Mouse (Mus musculus) megakaryocyte, adult 5-6 weeks (primary cell): ENCODE measurements around the gene Yeats4. TPM values are rescaled to one million over a fixed set of nuclear protein-coding genes. Genes with fewer than 3 reads are reported as not detected.

Experiments used
- ATAC-seq: 2 replicates; pipeline ENCODE4 v1.8.0; 2016; ENCODE audit warnings: mild to moderate bottlenecking, inconsistent platforms; ENCODE audit not compliant: poor library complexity, severe bottlenecking
- total RNA-seq, 2 experiments: library from RNA; stranded (forward) in 1 of 2; stranded (reverse) in 1 of 2; fragments of 153-499, 151-499 nt in 1 of 2; fragments of 221-1000, 200-1000 nt in 1 of 2; gene quantifications; 2 replicates each; pipeline versions ENCODE4 v1.2.3 to v1.2.4; 2015 to 2017

Yeats4 gene
- total RNA-seq, 2 experiments from 2014 or later = 84.2 to 100 TPM

GRCm38 (mm10) chr10:117203558-117203981, 20.7 kb downstream of the Yeats4 start:
- ATAC-seq = peak; percentile 75

GRCm38 (mm10) chr10:117202981-117203557, 21.2 kb downstream of the Yeats4 start:
- no peak for ATAC-seq

GRCm38 (mm10) chr10:117199701-117200100, 24.6 kb downstream of the Yeats4 start:
- ATAC-seq = no peak

GRCm38 (mm10) chr10:117196696-117197095, 27.6 kb downstream of the Yeats4 start:
- ATAC-seq = no peak

- no peak for ATAC-seq
Observed at GRCm38 (mm10) chr10:117195748-117196147, 28.6 kb downstream of the Yeats4 start.

- no peak for ATAC-seq
Observed at GRCm38 (mm10) chr10:117195005-117195404, 29.3 kb downstream of the Yeats4 start.

GRCm38 (mm10) chr10:117193364-117193763, 30.9 kb downstream of the Yeats4 start:
- ATAC-seq = no peak

- no peak for ATAC-seq
Observed at GRCm38 (mm10) chr10:117185399-117186089, 38.8 kb downstream of the Yeats4 start.

- ATAC-seq = no peak
Observed at GRCm38 (mm10) chr10:117181098-117181497, 43.2 kb downstream of the Yeats4 start.

GRCm38 (mm10) chr10:117174645-117175044, 49.7 kb downstream of the Yeats4 start:
- no peak for ATAC-seq

GRCm38 (mm10) chr10:117173566-117174438, 50.5 kb downstream of the Yeats4 start:
- ATAC-seq = no peak

- no peak for ATAC-seq
Observed at GRCm38 (mm10) chr10:117173111-117173510, 51.2 kb downstream of the Yeats4 start.

GRCm38 (mm10) chr10:117172069-117172468, 52.2 kb downstream of the Yeats4 start:
- no peak for ATAC-seq

GRCm38 (mm10) chr10:117166785-117167425, 57.4 kb downstream of the Yeats4 start:
- no peak for ATAC-seq

Other genes starting within 250 kb of the Yeats4 start
- gene Best3, start 238.2 kb downstream of the Yeats4 start, total RNA-seq (2015) = not detected in 2 replicates
- not detected in 2 replicates for gene Best3, start 238.2 kb downstream of the Yeats4 start, total RNA-seq (2017)
- not detected in 2 replicates for gene Lrrc10, start 179.2 kb downstream of the Yeats4 start, total RNA-seq (2015)
- not detected in 2 replicates for gene Lrrc10, start 179.2 kb downstream of the Yeats4 start, total RNA-seq (2017)
- gene Cct2, start 160.7 kb downstream of the Yeats4 start, total RNA-seq (2015) = 265 and 283 TPM in 2 replicates
- 250 and 266 TPM in 2 replicates for gene Cct2, start 160.7 kb downstream of the Yeats4 start, total RNA-seq (2017)
- 22.9 and 25.0 TPM in 2 replicates for gene Frs2, start 76.0 kb downstream of the Yeats4 start, total RNA-seq (2015)
- 9.8 and 10.5 TPM in 2 replicates for gene Frs2, start 76.0 kb downstream of the Yeats4 start, total RNA-seq (2017)
- gene 9530003J23Rik, start 14.2 kb upstream of the Yeats4 start, total RNA-seq (2015) = not detected in 2 replicates
- gene 9530003J23Rik, start 14.2 kb upstream of the Yeats4 start, total RNA-seq (2017) = not detected in 2 replicates
- gene Lyz2, start 57.8 kb upstream of the Yeats4 start, total RNA-seq (2015) = 25,165 and 27,808 TPM in 2 replicates
- gene Lyz2, start 57.8 kb upstream of the Yeats4 start, total RNA-seq (2017) = 22,947 and 27,911 TPM in 2 replicates
- 10.3 and 15.7 TPM in 2 replicates for gene Lyz1, start 68.4 kb upstream of the Yeats4 start, total RNA-seq (2015)
- 9.5 and 10.7 TPM in 2 replicates for gene Lyz1, start 68.4 kb upstream of the Yeats4 start, total RNA-seq (2017)
- gene Cpsf6, start 155.5 kb upstream of the Yeats4 start, total RNA-seq (2015) = 70.3 and 88.4 TPM in 2 replicates
- gene Cpsf6, start 155.5 kb upstream of the Yeats4 start, total RNA-seq (2017) = 87.7 and 103 TPM in 2 replicates